Mouse (Mus musculus) gastrocnemius, adult 18-20 months (tissue): ENCODE results near the gene Uaca. TPM values are rescaled to one million over a fixed set of nuclear protein-coding genes. Genes with fewer than 3 reads are reported as not detected.

ENCODE experiments used
- DNase-seq: peaks from one replicate; pipeline ENCODE4 v3.0.0; 2021; ENCODE audit warnings: low spot score
- total RNA-seq, 2 experiments: library from RNA; stranded (reverse); gene quantifications; 2 replicates each; pipeline ENCODE4 v1.2.3; 2021

The Uaca gene
- total RNA-seq, 2 experiments from 2014 or later: 137 to 171 TPM

DNA sequence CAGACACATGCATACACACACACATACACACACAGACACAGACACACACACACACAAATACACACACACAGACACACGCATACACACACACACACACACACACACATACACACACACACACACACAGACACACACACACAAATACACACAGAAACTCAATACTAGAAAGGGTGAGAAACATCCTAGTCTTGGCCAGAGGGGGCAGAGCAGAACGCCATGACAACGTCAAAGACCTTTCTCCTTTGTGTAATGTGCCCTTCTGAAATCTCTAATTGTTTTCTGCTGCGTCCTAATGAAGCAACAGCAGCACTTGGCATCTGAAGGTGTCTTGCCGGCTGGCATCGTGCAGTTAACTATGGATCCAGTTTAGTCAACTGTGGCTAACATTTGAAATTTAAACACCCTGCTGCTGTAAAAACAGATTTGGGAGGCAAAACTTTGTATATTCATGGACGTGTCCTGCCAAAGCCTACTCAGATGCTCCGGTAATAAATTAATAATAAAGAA is 83.8 kb downstream of the Uaca start:
- no peak for DNase-seq

DNA sequence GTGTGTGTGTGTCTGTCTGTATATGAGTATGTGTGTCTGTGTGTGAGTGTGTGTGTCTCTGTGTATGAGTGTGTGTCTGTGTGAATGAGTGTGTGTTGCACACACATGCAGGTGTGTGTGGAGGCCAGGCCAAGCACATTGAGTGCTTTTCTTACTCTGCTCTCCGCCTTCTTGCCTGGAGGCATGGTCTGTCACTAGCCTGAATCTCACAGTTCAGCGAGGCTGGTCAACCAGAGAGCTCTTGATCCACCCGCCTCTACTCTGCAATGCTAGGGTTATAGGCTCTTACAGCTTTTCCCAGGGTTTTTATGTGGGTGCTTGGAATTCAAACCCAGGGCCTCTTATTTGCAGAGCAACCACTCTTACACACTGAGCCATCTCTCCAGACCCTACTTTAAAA is 84.3 kb downstream of the Uaca start:
- no peak for DNase-seq

DNA sequence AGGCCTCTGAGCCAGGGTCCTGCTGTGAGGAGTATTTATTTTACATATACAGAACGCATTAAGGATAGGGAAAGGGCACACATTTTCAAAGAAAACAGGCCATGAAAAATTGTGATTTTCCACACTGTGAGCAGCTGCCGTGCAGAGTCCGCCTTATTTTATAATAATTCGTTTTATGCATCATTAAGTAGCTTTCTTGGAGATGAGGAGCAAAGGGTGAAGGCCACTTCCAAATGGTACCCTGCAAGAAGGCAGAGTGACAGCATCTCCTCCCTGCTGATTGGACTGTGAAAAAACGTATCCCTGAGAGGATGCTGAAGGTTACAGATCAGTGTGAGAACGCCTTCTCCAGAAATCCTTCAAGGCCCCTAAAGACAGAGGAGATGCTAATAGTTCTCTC is 90.8 kb downstream of the Uaca start:
- no peak for DNase-seq

DNA sequence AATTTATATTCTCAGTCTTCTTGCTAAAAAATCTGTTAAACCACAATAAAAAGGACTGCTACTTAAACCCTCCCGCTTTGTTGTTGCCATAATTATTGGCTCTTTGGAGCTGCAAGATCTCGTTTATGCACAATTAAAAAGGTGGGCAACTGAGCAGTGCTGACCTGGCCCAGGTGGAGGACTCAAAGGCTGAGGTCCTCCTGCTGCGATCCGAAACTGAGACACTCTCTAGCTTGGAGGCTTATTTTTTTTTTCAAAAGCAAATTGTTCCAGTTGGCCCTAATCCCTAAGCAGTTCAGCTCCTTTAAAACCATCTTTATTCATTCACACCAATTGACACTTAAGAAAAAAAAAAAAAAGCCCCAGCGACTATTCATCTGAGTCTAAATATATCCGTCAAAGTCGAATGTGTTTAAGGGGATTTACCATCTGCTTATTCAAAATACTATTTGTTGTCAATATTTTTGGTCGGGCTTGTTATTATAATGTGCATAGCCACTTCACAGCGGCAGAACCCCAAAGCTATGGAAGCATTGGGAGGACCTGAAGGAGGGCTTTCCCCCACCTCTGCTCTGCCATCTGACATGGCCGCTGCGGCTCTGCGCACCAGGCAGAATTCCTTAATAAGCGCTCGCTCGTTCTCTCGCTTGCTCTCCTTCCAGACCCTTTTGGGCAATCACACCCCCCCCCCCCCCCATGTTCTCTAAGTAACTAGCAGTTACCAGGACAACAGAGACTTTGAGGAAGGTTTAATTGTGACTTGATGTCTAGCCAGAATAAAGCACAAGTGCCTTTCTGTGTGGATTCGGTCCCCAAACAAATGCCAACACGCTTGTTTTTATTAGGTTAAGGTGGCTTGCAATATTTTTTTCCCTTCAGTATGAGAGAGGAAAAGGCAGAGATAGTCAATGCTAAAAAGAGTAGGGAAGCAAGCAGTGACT is 92.4 kb downstream of the Uaca start:
- DNase-seq: no peak

DNA sequence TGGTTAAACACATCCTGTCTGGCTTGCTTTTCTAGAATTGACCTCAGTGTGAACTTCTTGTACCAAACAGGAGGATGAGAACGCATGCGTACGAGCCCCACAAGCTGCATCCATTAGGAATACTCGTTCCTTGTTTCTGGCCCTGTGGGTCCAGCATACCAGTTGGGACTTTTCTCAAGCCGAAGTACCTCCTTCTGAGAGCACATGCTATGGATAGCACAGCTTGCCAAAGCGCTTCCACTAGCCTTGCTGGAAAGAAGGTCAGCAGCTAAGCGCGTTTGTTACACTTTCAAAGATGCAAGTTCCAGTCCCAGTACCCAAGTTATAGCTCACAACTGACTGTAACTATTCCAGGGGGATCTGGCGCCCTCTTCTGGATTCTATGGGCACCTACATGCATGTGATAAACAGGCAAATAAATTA is 93.1 kb downstream of the Uaca start:
- DNase-seq: no peak

DNA sequence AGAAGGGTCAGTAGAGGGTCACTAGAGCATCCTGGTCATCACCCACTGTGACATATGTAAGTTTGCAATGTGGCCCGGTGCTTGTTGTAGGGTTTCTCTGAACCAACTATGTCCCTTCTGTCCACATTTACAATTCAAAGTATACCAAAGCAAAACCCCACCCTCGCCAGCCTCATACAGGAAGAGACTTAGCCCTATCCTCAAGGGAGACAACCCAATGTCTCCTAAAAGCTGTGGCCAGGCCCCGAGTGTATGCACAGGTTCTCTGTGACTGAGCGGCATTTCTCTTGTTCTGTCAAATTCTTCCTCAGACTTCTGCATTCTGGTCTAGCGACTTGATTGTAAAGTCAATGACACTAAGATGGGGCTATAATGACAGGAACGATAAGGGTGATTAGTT is 99.2 kb downstream of the Uaca start:
- DNase-seq: no peak

DNA sequence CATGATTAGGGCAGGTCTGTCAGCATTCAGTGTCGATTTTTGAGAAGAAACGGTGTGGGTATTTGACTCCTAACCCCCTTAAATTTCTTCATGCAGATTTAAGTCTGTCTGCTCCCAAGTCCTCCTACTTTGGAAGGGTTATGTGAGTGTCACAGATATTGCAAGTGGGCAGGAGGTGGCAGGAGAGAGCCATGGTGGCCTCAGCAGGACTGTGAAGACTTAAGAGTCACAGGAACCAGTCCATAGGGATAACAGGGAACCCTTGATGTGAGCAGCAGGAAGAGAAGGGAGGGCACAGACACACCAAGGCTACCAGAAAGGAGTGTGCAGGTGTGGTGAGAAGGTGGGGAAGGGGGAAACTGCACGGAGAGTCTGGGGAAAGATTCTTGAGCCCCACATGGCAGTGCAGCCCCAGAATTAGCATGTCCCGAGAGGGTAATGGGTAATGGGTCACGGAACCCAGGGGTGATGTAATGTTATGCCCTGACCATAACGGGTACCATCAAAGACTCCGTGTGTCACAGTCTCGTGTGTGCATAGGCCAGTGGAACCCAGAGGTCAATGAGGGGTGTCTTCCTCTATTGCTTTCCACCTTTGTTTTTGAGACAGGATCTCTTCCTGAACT is 101.3 kb downstream of the Uaca start:
- peak; percentile 27 for DNase-seq

DNA sequence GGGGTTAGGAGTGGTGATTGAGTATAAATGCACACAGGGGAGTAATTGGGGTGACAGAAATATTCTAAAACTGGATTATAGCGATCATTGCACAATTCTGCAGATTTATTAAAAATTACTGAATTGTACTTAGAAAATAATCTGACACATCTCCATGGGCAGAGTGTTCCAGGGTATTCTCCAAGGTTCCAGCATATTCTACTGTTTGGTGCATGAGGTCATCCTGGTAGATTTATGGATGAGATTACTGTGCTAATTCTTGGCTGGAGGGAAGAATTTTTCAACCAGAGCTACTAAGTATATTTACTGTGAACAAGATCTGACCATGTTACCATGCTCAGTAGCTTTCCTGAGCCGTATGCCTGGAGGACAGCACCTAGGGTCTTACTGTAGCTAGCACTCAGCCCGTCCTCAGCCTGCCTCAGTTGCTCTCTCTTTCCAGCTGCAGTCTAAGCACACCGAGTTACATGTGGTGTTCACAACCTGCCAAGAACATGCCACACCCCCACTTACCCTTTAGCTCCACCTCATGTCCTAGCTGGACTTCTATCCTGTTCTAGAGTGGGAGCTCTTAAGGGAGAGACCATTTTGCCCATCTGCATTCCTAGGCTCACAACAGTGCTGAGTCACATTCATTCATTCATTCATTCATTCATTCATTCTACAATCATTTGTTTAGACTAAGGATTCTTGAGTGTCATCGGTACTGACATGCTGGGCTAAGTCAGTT is 104.1 kb downstream of the Uaca start:
- DNase-seq: peak; percentile 21

DNA sequence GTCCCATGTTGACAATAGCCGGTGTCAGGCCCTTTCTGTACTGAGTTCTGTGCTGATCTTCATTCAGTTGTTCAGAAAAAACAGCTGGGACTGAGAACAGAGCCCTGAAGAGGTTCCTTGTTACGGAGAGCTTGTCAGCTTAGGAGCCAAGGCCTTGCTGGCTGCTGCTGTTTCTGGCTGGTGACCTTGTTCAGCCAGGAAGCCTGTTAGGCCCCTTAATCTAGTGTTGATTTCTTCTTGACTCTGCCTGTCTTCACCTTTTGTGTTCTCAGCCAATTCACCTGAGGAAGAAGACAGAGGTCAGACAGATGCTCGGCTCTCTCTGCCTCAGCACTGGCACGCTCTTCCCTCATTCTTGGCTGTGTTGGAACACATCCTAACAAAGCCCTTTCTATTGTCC is 104.9 kb downstream of the Uaca start:
- peak; percentile 11 for DNase-seq

DNA sequence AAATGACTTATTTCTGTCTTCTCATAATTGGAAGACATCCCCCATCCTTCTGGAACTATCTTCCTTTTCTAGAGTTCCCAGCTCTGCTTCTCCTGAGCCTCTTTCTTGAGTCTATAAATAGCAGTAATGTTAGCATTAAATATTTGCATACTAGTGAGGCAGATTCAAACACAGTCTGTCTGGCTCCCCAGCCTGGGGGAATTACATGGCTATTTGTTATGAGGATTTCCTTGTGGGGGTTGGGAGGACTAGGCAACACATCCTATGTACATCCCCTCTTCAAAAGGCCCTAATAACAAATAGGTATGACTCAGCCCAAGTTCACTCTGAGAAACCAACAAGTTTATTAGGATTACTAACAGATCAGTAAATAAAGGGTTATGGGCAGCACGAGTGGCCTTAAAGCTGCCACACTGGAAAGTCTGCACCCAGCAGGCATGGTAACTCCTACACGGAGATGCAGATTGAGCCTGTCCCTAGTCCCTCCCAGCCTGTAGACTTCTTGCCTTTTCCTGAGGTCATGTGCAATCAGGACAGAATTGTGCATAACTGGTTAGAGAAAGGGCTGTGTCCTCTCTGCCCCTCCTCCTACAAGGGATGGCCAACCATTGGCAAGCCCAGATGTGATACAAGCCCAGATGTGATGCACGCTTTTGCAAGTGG is 105.6 kb downstream of the Uaca start:
- peak; percentile 8 for DNase-seq

DNA sequence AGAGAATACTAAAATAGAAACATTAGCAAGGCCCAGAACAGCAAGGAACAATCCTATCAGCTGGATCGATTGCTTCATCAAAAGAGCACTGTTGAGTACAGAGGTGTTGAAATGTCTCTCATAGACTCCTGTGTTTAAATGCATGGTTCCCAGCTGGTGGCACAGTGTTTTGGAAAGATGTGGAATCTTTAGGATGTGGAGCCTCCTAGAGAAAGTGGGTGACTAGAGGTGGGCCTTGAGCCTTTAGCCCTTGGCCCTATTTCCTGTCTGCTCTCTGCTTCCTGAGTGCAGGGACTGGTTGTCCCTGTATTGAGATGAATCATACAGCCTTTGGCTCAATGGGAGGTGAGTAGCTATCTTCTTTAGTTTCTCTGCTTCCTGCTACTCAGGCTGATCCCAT is 117.9 kb downstream of the Uaca start:
- DNase-seq: no peak

DNA sequence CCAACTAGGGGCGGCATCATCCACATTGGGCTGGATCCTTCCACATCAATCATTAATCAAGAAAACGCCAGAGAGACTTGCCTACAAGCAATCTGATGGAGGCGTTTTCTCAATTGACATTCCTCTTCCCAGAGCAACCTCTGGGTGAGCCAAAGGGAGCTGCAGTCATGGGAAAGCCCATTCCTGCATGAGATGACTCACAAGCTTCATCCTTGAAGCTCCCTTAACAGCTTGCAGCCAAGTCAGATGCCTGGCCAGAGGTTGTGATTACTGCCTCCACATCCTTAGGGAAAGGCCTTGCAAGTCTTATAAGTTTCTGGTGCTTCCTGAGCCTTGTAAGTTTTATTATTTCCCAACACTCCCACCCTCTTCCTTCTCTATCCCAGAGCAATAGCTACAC is 119.3 kb downstream of the Uaca start:
- DNase-seq: no peak

DNA sequence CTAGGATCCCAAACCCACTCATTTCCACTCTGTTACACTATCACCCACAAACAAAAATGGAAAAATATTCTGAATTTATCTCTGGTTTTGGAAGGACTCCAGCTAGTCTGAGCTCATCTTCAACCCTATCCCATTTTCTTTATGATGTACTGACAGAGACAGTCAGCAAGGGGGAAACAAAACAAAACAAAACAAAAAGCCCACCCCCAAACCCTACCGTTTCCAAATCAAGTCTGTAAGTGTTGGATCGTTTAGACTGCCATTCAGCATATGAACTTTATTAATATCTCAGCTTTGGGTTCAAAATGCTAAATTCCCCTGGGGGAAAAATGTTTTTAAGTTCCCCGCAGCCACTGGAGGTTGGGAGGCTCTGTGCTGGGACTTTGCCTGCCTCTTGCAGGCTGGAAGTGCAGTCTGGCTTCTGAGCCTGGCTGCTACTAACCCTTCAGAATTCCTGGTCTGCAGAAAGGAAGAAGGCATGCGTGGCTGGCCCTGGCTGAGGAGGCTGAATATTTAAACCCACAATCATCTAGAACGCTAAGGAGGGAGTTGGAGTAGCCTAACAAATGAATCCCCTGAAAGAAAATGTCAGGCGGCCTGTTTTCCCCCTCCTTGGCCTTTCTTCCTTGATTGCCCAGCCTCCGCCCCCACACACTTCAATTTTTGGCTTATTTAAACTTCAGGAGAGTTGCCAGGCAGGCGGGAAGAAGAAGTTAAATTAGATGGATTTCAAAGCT is 125.8 kb downstream of the Uaca start:
- DNase-seq: no peak

DNA sequence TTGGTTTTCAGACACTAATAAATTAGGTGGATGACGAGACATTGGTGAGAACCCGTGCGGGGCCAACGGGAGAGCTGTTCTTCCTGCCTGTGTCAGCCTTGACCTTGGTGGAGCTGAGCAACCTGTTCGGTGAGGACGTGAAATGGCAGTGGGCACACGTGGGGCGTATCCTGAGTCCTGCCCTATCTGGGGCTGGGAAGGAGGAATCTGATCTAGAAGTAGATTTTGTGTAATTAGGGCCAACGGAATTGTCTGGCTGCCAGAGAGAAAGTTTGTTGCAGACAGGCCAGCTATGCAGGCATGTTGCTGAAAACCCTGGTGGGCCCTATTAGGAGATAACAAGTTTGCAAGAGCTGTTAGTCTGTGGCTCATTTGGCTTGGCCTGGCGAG is 126.3 kb downstream of the Uaca start:
- no peak for DNase-seq

DNA sequence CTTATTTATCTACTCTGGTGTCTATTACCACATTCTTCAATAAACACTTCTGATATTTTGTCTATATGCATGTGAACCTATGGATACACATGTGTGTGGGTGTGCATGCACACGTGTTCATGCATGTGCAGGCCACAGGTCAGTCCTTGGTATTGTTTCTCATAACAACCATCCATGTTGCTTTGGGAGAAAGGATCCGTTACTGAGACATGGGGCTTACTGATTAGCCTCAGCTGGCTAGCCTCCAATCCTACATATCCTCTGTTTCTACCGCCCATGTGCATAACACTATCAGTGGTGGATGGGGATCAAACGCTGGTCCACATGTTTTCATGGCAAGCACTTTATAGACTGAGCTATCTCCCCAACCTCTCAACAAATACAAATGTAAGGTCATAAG is 126.9 kb downstream of the Uaca start:
- no peak for DNase-seq

DNA sequence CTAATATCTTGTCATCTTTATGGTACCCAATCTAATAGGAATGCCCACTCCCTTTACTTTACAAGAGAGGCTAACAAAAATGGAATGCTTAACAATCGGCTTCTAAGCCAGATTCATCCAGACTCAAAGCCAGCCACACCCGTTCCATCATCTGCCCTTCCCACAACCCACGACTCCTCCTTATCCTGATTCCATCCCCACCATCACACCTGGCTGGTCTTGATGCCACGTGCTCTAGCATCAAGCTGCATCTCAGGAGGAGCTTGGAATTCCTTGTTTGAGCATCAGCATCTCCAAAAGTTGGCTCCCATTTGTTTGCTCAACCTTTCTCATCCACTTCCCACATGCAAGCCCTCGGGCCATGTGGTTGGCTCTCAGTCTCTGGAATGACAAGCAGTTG is 127.5 kb downstream of the Uaca start:
- DNase-seq: no peak

DNA sequence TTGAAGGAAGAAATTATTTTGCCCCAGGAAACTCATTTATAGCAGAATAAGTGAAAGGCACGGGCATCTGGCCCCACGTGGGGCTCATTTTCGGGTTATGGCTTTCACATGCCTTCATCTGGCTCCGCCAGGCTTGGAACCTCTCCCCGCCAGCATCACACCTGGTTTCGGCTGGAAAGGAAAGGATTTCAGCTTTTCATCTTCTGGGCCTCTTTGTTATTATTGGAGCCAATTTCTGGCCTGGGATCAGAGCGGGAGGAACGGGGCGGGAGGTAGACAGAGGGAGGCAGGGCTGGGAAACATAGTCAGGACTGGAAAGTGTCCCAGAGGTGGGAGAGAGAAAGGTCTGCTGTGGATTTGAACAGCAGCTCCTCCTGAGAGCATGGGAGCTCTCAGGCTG is 132.0 kb downstream of the Uaca start:
- DNase-seq: no peak

DNA sequence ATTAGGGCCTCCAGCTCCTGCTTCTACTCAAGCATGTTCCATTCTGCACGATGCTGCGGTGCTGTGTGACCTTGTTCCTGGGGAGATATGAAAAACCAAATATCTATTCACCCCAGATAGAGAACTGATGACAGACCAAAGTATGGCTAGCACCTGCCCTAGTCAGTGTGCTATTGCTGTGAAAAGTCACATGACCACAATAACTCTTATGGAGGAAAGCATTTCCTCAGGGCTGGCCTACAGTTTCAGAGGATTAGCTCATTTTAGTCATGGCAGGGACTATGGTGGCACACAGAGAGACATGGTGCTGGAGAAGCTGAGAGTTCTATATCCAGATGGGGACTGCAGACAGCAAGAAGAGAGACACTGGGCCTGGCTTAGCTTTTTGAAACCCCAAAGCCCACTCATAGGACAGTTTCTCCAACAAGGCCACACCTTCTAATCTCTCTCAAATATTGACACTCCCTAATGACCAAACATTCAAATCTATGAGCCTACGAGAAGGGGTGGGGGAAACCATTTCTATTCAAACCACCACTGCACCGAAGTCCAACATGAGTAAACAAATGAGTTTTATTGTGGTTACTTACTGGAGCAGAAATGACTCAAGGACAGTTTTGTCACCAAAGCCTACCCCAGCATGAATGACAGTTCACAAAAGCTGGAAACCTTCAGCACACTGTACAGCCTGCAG is 135.1 kb downstream of the Uaca start:
- no peak for DNase-seq
